Mouse (Mus musculus): ENCODE results near the gene P4ha3.

- TF ChIP-seq GATA1 (IDR thresholded peaks at IDR 0.05; ENCODE audit: borderline replicate concordance, low read length) (no peak), FLI1 (IDR thresholded peaks at IDR 0.05; ENCODE audit: low read length) (no peak)
These were observed 8.9 kb upstream of the P4ha3 start for GRCm38 (mm10) chr7:100276397-100276796.

Data from megakaryocyte, embryonic 14.5 days (primary cell).